Mouse (Mus musculus): ENCODE measurements around the gene Fuca1. TPM values are rescaled to one million over a fixed set of nuclear protein-coding genes. Genes with fewer than 3 reads are reported as not detected.
"Not testable (repeated sequence)": the region's sequence is repeated elsewhere in the genome, so short reads cannot be mapped to it uniquely, and the experiment has no call there.

Gene Fuca1
- polyA plus RNA-seq, 1 experiment: 92.2 TPM

GRCm38 (mm10) chr4:135929828-135930227, 9.3 kb downstream of the Fuca1 start:
- no peak overlapping the region for H3K27ac ChIP-seq (ENCODE audit: insufficient read depth, low read length)
- no peaks in the 10 kb centered on the region for H3K4me1 ChIP-seq (ENCODE audit: control insufficient read depth, insufficient read depth, low read length)
- no peak for TF ChIP-seq POLR2A (IDR thresholded peaks at IDR 0.05; ENCODE audit: low read depth, low read length)
- TF ChIP-seq CTCF (IDR thresholded peaks at IDR 0.05; ENCODE audit: borderline replicate concordance, insufficient read depth, low read length): no peak
- H3K4me3 ChIP-seq (ENCODE audit: insufficient read depth, low read length): no peak overlapping the region

GRCm38 (mm10) chr4:135930239-135930638, 9.7 kb downstream of the Fuca1 start:
- TF ChIP-seq POLR2A (IDR thresholded peaks at IDR 0.05; ENCODE audit: low read depth, low read length): no peak
- TF ChIP-seq CTCF (IDR thresholded peaks at IDR 0.05; ENCODE audit: borderline replicate concordance, insufficient read depth, low read length): no peak
- no peaks in the 10 kb centered on the region for H3K4me1 ChIP-seq (ENCODE audit: control insufficient read depth, insufficient read depth, low read length)
- H3K27ac ChIP-seq (ENCODE audit: insufficient read depth, low read length): no peak overlapping the region
- no peak overlapping the region for H3K4me3 ChIP-seq (ENCODE audit: insufficient read depth, low read length)

- H3K4me1 ChIP-seq (ENCODE audit: control insufficient read depth, insufficient read depth, low read length): no peaks in the 10 kb centered on the region
- H3K4me3 ChIP-seq (ENCODE audit: insufficient read depth, low read length): no peak overlapping the region
- TF ChIP-seq CTCF (IDR thresholded peaks at IDR 0.05; ENCODE audit: borderline replicate concordance, insufficient read depth, low read length) (peak; percentile 81; the same call in 1 of the 2 replicates), POLR2A (IDR thresholded peaks at IDR 0.05; ENCODE audit: low read depth, low read length) (no peak)
- H3K27ac ChIP-seq (ENCODE audit: insufficient read depth, low read length): no peak overlapping the region
These were observed 11.3 kb downstream of the Fuca1 start for GRCm38 (mm10) chr4:135931832-135932231.

- Histone ChIP-seq H3K4me1 (ENCODE audit: control insufficient read depth, insufficient read depth, low read length) (no peaks in the 10 kb centered on the region), H3K27ac (ENCODE audit: insufficient read depth, low read length) (no peak overlapping the region), H3K4me3 (ENCODE audit: insufficient read depth, low read length) (no peak overlapping the region)
- TF ChIP-seq CTCF (IDR thresholded peaks at IDR 0.05; ENCODE audit: borderline replicate concordance, insufficient read depth, low read length): no peak
- TF ChIP-seq POLR2A (IDR thresholded peaks at IDR 0.05; ENCODE audit: low read depth, low read length): no peak
These were observed 14.4 kb downstream of the Fuca1 start for GRCm38 (mm10) chr4:135934708-135935500.

- no peak for TF ChIP-seq CTCF (IDR thresholded peaks at IDR 0.05; ENCODE audit: borderline replicate concordance, insufficient read depth, low read length)
- TF ChIP-seq POLR2A (IDR thresholded peaks at IDR 0.05; ENCODE audit: low read depth, low read length): no peak
- no peak overlapping the region for H3K27ac ChIP-seq (ENCODE audit: insufficient read depth, low read length)
- no peak overlapping the region for H3K4me3 ChIP-seq (ENCODE audit: insufficient read depth, low read length)
These were observed 15.0 kb downstream of the Fuca1 start for GRCm38 (mm10) chr4:135935502-135935901.

GRCm38 (mm10) chr4:135938858-135939257, 18.3 kb downstream of the Fuca1 start:
- TF ChIP-seq POLR2A (IDR thresholded peaks at IDR 0.05; ENCODE audit: low read depth, low read length): no peak
- no peak for TF ChIP-seq CTCF (IDR thresholded peaks at IDR 0.05; ENCODE audit: borderline replicate concordance, insufficient read depth, low read length)
- no peak overlapping the region for H3K4me3 ChIP-seq (ENCODE audit: insufficient read depth, low read length)
- no peak overlapping the region for H3K27ac ChIP-seq (ENCODE audit: insufficient read depth, low read length)
- no peaks in the 10 kb centered on the region for H3K4me1 ChIP-seq (ENCODE audit: control insufficient read depth, insufficient read depth, low read length)

More at GRCm38 (mm10) chr4:135935502-135935901, 15.0 kb downstream of the Fuca1 start:
- H3K4me1 ChIP-seq (ENCODE audit: control insufficient read depth, insufficient read depth, low read length): no peaks in the 10 kb centered on the region

- H3K4me1 ChIP-seq (ENCODE audit: control insufficient read depth, insufficient read depth, low read length); H3K4me3 ChIP-seq (ENCODE audit: insufficient read depth, low read length); H3K27ac ChIP-seq (ENCODE audit: insufficient read depth, low read length): not testable (repeated sequence)
- 0 out of 2 replicates have a peak, but pooled peaks have one; percentile 22 for TF ChIP-seq CTCF (IDR thresholded peaks at IDR 0.05; ENCODE audit: borderline replicate concordance, insufficient read depth, low read length)
These were observed 20.5 kb downstream of the Fuca1 start for GRCm38 (mm10) chr4:135941026-135941425.

GRCm38 (mm10) chr4:135942193-135942592, 21.7 kb downstream of the Fuca1 start:
- no peak overlapping the region for H3K4me3 ChIP-seq (ENCODE audit: insufficient read depth, low read length)
- no peaks in the 10 kb centered on the region for H3K4me1 ChIP-seq (ENCODE audit: control insufficient read depth, insufficient read depth, low read length)
- H3K27ac ChIP-seq (ENCODE audit: insufficient read depth, low read length): no peak overlapping the region
- TF ChIP-seq CTCF (IDR thresholded peaks at IDR 0.05; ENCODE audit: borderline replicate concordance, insufficient read depth, low read length): no peak
- TF ChIP-seq POLR2A (IDR thresholded peaks at IDR 0.05; ENCODE audit: low read depth, low read length): no peak

GRCm38 (mm10) chr4:135943389-135943788, 22.9 kb downstream of the Fuca1 start:
- Histone ChIP-seq H3K27ac (ENCODE audit: insufficient read depth, low read length) (no peak overlapping the region), H3K4me1 (ENCODE audit: control insufficient read depth, insufficient read depth, low read length) (no peaks in the 10 kb centered on the region), H3K4me3 (ENCODE audit: insufficient read depth, low read length) (no peak overlapping the region)
- TF ChIP-seq POLR2A (IDR thresholded peaks at IDR 0.05; ENCODE audit: low read depth, low read length) (no peak), CTCF (IDR thresholded peaks at IDR 0.05; ENCODE audit: borderline replicate concordance, insufficient read depth, low read length) (no peak)

GRCm38 (mm10) chr4:135945706-135946105, 25.2 kb downstream of the Fuca1 start:
- H3K4me1 ChIP-seq (ENCODE audit: control insufficient read depth, insufficient read depth, low read length): no peaks in the 10 kb centered on the region
- no peak for TF ChIP-seq CTCF (IDR thresholded peaks at IDR 0.05; ENCODE audit: borderline replicate concordance, insufficient read depth, low read length)
- TF ChIP-seq POLR2A (IDR thresholded peaks at IDR 0.05; ENCODE audit: low read depth, low read length): no peak
- H3K27ac ChIP-seq (ENCODE audit: insufficient read depth, low read length): no peak overlapping the region
- no peak overlapping the region for H3K4me3 ChIP-seq (ENCODE audit: insufficient read depth, low read length)

Measured in embryonic fibroblast, embryonic 13.5 days (primary cell).